Mouse (Mus musculus) CH12.LX (cell line): ENCODE results near the gene Twsg1. TPM values are rescaled to one million over a fixed set of nuclear protein-coding genes. Genes with fewer than 3 reads are reported as not detected.

Experiments
- DNase-seq: peaks from one replicate; pipeline ENCODE4 v3.0.0-alpha.2; 2013; ENCODE audit errors: extremely low read depth
- H3K27ac ChIP-seq: 2 replicates; pipeline ENCODE4 v1.5.1; 2012; ENCODE audit warnings: low read depth, mild to moderate bottlenecking, control low read depth, moderate library complexity; ENCODE audit not compliant: insufficient read depth
- H3K27me3 ChIP-seq: replicated peaks from 2 replicates; pipeline ENCODE3; 2012; ENCODE audit warnings: inconsistent platforms
- H3K36me3 ChIP-seq, 2 experiments: replicated peaks in 1 of 2; 2 replicates each; pipeline versions ENCODE3 to v1.6.1; 2012; ENCODE audit warnings: inconsistent platforms in 1 of 2, low read length in 1 of 2, mild to moderate bottlenecking in 1 of 2, mixed read lengths in 1 of 2, moderate library complexity in 1 of 2; ENCODE audit not compliant: control insufficient read depth in 1 of 2, insufficient read depth in 1 of 2
- H3K4me1 ChIP-seq, 2 experiments: 2 replicates each; pipeline ENCODE4 v1.6.1; 2012; ENCODE audit warnings: inconsistent platforms in 1 of 2, moderate library complexity in 1 of 2; ENCODE audit not compliant: insufficient read depth in 2 of 2, control insufficient read depth in 1 of 2
- H3K4me2 ChIP-seq: 2 replicates; pipeline ENCODE4 v1.6.1; 2012; ENCODE audit warnings: low read depth, mild to moderate bottlenecking, control low read depth; ENCODE audit not compliant: poor library complexity, insufficient read depth, severe bottlenecking
- H3K4me3 ChIP-seq, 3 experiments: fragments of 150-350 bp in 1 of 3; sonication (generic) in 1 of 3; replicated peaks in 1 of 3; 2 replicates each; pipeline versions ENCODE3 to v1.5.1; 2011 to 2012; ENCODE audit warnings: low read depth in 2 of 3, low read length in 2 of 3, mild to moderate bottlenecking in 2 of 3, moderate library complexity in 2 of 3, control low read depth in 1 of 3, improper control_type of control experiment in 1 of 3, inconsistent platforms in 1 of 3, mixed read lengths in 1 of 3; ENCODE audit not compliant: poor library complexity in 1 of 3
- H3K79me2 ChIP-seq: replicated peaks from 2 replicates; pipeline ENCODE4 v1.6.1; 2012; ENCODE audit warnings: mild to moderate bottlenecking, moderate library complexity; ENCODE audit not compliant: control insufficient read depth, poor library complexity, insufficient read depth, severe bottlenecking; ENCODE audit errors: extremely low read depth
- H3K9ac ChIP-seq: 2 replicates; pipeline ENCODE4 v1.6.1; 2012; ENCODE audit warnings: low read depth, mild to moderate bottlenecking, control low read depth, moderate library complexity; ENCODE audit not compliant: insufficient read depth
- H3K9me3 ChIP-seq: replicated peaks from 2 replicates; pipeline ENCODE3; 2012; ENCODE audit warnings: low read length, inconsistent platforms, mixed read lengths
- E2F4 ChIP-seq: IDR thresholded peaks from 2 replicates; pipeline ENCODE4 v1.6.1; 2011; ENCODE audit warnings: low read depth, low read length, improper control_type of control experiment; ENCODE audit not compliant: insufficient replicate concordance
- EP300 ChIP-seq: IDR thresholded peaks from 2 replicates; pipeline ENCODE4 v1.6.1; 2011; ENCODE audit warnings: low read length, improper control_type of control experiment
- GABPA ChIP-seq: IDR thresholded peaks from 2 replicates; pipeline ENCODE4 v1.6.1; 2012; ENCODE audit warnings: low read depth, low read length, improper control_type of control experiment, inconsistent platforms; ENCODE audit not compliant: insufficient replicate concordance
- JUN ChIP-seq: IDR thresholded peaks from 2 replicates; pipeline ENCODE4 v1.6.1; 2011; ENCODE audit warnings: low read depth, mild to moderate bottlenecking, low read length, improper control_type of control experiment, moderate library complexity; ENCODE audit not compliant: insufficient read depth
- KAT2A ChIP-seq: IDR thresholded peaks from 2 replicates; pipeline ENCODE4 v1.6.1; 2012; ENCODE audit warnings: low read length, improper control_type of control experiment, inconsistent platforms; ENCODE audit not compliant: insufficient replicate concordance
- MAFK ChIP-seq: IDR thresholded peaks from 2 replicates; pipeline ENCODE4 v1.6.1; 2011; ENCODE audit warnings: low read length, improper control_type of control experiment; ENCODE audit not compliant: insufficient replicate concordance
- MEF2A ChIP-seq: IDR thresholded peaks from 2 replicates; pipeline ENCODE4 v1.6.1; 2014; ENCODE audit warnings: low read depth, mild to moderate bottlenecking, inconsistent platforms, low read length, improper control_type of control experiment, borderline replicate concordance
- MXI1 ChIP-seq: IDR thresholded peaks from 2 replicates; pipeline ENCODE4 v1.6.1; 2011; ENCODE audit warnings: mild to moderate bottlenecking, low read depth, low read length, improper control_type of control experiment
- MYC ChIP-seq: IDR thresholded peaks from 2 replicates; pipeline ENCODE4 v1.6.1; 2011; ENCODE audit warnings: low read depth, mild to moderate bottlenecking, improper control_type of control experiment, low read length
- NRF1 ChIP-seq: IDR thresholded peaks from 2 replicates; pipeline ENCODE4 v1.6.1; 2014; ENCODE audit warnings: low read depth, mild to moderate bottlenecking, inconsistent platforms, low read length, improper control_type of control experiment, moderate library complexity
- PAX5 ChIP-seq: IDR thresholded peaks from 2 replicates; pipeline ENCODE4 v1.6.1; 2012; ENCODE audit warnings: low read length, inconsistent platforms, mixed read lengths
- RAD21 ChIP-seq: IDR thresholded peaks from 2 replicates; pipeline ENCODE4 v1.6.1; 2011; ENCODE audit warnings: low read depth, mild to moderate bottlenecking, low read length, improper control_type of control experiment, moderate library complexity
- SMC3 ChIP-seq: IDR thresholded peaks from 2 replicates; pipeline ENCODE4 v1.6.1; 2011; ENCODE audit warnings: low read depth, low read length, improper control_type of control experiment
- USF1 ChIP-seq: IDR thresholded peaks from 2 replicates; pipeline ENCODE4 v1.6.1; 2014; ENCODE audit warnings: low read depth, mild to moderate bottlenecking, inconsistent platforms, low read length, improper control_type of control experiment
- USF2 ChIP-seq: conservative IDR thresholded peaks from 2 replicates; pipeline ENCODE4 v1.6.1; 2011; ENCODE audit warnings: low read depth, low read length, improper control_type of control experiment
- ZKSCAN1 ChIP-seq: IDR thresholded peaks from 2 replicates; pipeline ENCODE4 v1.6.1; 2012; ENCODE audit warnings: low read depth, inconsistent platforms, low read length, improper control_type of control experiment, borderline replicate concordance
- dilution Hi-C: fragments of 300-500 bp; cut with MboI; formaldehyde crosslinking; loops from 2 replicates; pipeline ENCODE4 v1.14.3; 2020; ENCODE audit warnings: low sequenced_read_pairs; ENCODE audit not compliant: extremely low pct_unique_long_range_greater_than_20kb, extremely low pct_ligation_motif_present
- in situ Hi-C: fragments of 300-500 bp; cut with MboI; formaldehyde crosslinking; loops from 3 replicates; pipeline ENCODE4 v1.14.3; 2019; ENCODE audit warnings: low sequenced_read_pairs, low pct_ligation_motif_present, low pct_unique_long_range_greater_than_20kb, mixed read lengths
- polyA plus RNA-seq: library from polyadenylated mRNA; unstranded; fragments of >175 nt; gene quantifications from 2 replicates; pipeline ENCODE4 v1.2.1, GENCODE M21; 2012; ENCODE audit warnings: low read depth; ENCODE audit not compliant: insufficient read length
- total RNA-seq, 2 experiments: library from RNA; depleted of rRNA; stranded (reverse); fragments of 300-350 nt in 1 of 2; fragments of >200 nt in 1 of 2; gene quantifications; 2 replicates each; pipeline ENCODE4 v1.2.3; 2012 to 2014

The Twsg1 gene
- total and polyA plus RNA-seq, 3 experiments = 12.6 to 17.4 (median 13.4) TPM

DNA sequence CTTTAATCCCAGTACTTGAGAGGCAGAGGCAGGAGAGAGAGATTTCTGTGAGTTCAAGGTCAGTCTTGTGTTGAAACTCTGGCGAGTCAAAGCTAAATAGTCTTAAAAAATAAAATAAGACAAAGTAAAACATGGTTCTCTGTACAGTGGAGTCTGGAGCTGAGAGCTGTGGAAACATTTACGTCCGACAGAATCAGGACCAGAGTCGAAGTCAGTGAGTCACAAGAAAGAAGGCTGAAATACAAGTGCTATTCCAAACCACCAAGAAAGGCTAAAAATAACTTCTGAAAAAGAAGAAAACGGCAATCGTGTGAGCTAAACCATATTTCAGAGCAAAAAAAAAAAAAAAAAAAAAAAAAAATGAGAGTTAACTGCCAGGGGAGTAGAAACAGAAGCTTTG lies 48.7 kb downstream of the Twsg1 start:
- in situ Hi-C loops = no loop called here
- dilution Hi-C loops = no loop called here
- H3K36me3 ChIP-seq = no peaks in the 10 kb centered on the region

DNA sequence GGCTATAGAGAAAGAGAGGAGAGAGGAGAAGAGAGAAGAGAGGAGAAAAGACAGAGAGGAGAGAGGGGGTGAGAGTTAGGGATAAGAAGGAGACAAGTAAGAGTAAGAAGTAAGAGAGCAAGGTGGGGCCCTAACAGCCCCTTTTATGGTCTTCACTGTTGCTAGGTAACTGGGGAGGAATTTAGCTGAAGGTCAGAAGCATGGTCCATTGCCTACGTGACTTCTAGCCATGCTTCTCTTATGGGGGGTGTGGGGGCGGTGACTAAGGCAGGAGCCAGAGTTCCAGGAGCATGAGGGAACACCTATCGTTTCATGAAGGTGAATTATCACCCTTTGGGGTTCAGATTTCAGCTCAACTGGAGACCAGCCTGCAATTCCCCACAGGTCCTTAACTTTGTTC lies 55.0 kb downstream of the Twsg1 start:
- dilution Hi-C loops (no loop called here), in situ Hi-C loops (no loop called here)
- H3K9ac ChIP-seq = no peak overlapping the region
- no peaks in the 10 kb centered on the region for H3K4me1 ChIP-seq
- H3K4me2 ChIP-seq = no peak overlapping the region
- no peak overlapping the region for H3K4me3 ChIP-seq
- H3K79me2 ChIP-seq = no peaks in the 10 kb centered on the region
- no peaks in the 10 kb centered on the region for H3K9me3 ChIP-seq
- TF ChIP-seq EP300 = no peak
- no peak for TF ChIP-seq MEF2A
- no peak for TF ChIP-seq USF2
- TF ChIP-seq E2F4 = no peak
- TF ChIP-seq MAFK = no peak
- TF ChIP-seq ZKSCAN1 = no peak
- no peaks in the 10 kb centered on the region for H3K36me3 ChIP-seq
- no peak for DNase-seq
- no peak overlapping the region for H3K27ac ChIP-seq
- no peaks in the 10 kb centered on the region for H3K27me3 ChIP-seq

More for the DNA sequence above, 48.7 kb downstream of the Twsg1 start:
- no peak overlapping the region for H3K27ac ChIP-seq
- no peaks in the 10 kb centered on the region for H3K27me3 ChIP-seq
- H3K4me1 ChIP-seq = no peaks in the 10 kb centered on the region
- no peaks in the 10 kb centered on the region for H3K79me2 ChIP-seq
- H3K9ac ChIP-seq = no peak overlapping the region
- TF ChIP-seq KAT2A (no peak), MXI1 (no peak), MYC (no peak), MEF2A (no peak)
- TF ChIP-seq, all 38 proteins: peak for 0
- H3K9me3 ChIP-seq = peaks cover 5% of the 10 kb centered on the region
- DNase-seq = no peak
- H3K4me2 ChIP-seq = no peak overlapping the region
- H3K4me3 ChIP-seq = no peak overlapping the region

DNA sequence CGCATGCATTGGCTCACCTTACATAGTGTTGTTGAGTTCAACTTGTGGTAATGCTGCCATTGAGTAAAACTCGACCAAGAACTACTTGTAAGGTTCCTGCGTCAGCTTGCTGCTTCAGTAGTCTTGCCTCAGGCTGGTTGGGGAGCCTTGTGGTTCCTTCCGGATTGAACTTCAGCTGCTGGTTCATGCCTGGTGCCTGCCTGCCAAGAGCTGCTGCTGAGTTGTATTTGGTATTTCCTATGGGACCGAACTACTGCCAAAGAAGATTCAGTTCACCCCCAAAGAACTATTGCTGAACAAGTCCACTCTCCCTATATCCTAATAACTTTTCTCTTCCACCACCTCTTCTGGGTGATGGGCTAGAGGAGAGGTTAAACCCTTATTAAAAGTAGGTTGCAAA lies 61.5 kb downstream of the Twsg1 start:
- Histone ChIP-seq H3K9me3 (no peaks in the 10 kb centered on the region), H3K9ac (no peak overlapping the region), H3K36me3 (no peaks in the 10 kb centered on the region), H3K4me3 (no peak overlapping the region), H3K27ac (no peak overlapping the region), H3K4me1 (peaks cover 0 to 10% of the 10 kb centered on the region in 2 experiments; a peak in 2 of 4 replicates), H3K27me3 (no peaks in the 10 kb centered on the region), H3K4me2 (no peak overlapping the region), H3K79me2 (no peaks in the 10 kb centered on the region)
- no peak for TF ChIP-seq E2F4
- TF ChIP-seq NRF1 = no peak
- no peak for TF ChIP-seq SMC3
- no peak for TF ChIP-seq JUN
- TF ChIP-seq GABPA = no peak
- no peak for TF ChIP-seq MYC
- TF ChIP-seq RAD21 = no peak
- no peak for TF ChIP-seq USF1
- no peak for TF ChIP-seq PAX5
- no peak for TF ChIP-seq EP300
- TF ChIP-seq KAT2A = no peak
- no peak for DNase-seq
- in situ Hi-C loops (loop anchor here (10.0 kb wide), 1 partner anchor 225 kb away; the partner anchor contains the start of gene Washc1), dilution Hi-C loops (no loop called here)
